Mouse (Mus musculus) heart, postnatal 0 days (tissue): ENCODE data around the gene St8sia1.

Experiments
- CTCF ChIP-seq: IDR thresholded peaks from 2 replicates; pipeline ENCODE4 v1.5.1; 2016; ENCODE audit warnings: antibody characterized with exemption, control low read depth, low read depth
- EP300 ChIP-seq: IDR thresholded peaks from 2 replicates; pipeline ENCODE4 v1.6.1; 2016; ENCODE audit warnings: antibody characterized with exemption, low read depth

GRCm38 (mm10) chr6:142885364-142886154, 78.7 kb downstream of the St8sia1 start:
- no peak for TF ChIP-seq CTCF
- TF ChIP-seq EP300, result no peak
